Mouse (Mus musculus) R1 (cell line): Measurements from ENCODE around the gene Krtap4-6.
"Not testable (repeated sequence)": the region's sequence is repeated elsewhere in the genome, so short reads cannot be mapped to it uniquely, and the experiment has no call there.

Experiments
- DNase-seq: peaks from one replicate; pipeline ENCODE4 v3.0.0-alpha.2; 2018; ENCODE audit warnings: low read depth, low spot score

Gene Krtap4-6

DNA sequence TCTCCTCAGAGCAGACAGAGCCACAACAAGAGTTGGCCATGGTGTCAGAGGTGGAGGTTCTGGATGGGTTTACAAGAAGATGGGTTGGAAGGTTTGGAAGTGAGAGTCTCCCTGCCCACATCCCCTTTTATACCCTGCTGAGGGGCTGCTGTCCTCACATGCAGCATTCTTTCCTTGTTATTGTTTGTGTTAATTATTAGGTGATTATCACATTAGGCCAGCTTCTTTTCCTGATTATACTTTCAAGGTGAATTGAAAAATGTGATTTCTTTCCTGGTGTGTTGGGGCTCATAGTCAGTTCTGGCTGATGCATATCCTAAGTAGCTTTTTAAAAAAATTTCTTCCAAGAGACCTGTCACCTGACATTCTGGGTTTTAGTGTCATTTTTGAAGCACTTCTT, at the start of gene Krtap4-6:
TSS of gene Krtap4-6 (minus strand) at position 101 of the 400 bp plus-strand sequence.
- DNase-seq = no peak

DNA sequence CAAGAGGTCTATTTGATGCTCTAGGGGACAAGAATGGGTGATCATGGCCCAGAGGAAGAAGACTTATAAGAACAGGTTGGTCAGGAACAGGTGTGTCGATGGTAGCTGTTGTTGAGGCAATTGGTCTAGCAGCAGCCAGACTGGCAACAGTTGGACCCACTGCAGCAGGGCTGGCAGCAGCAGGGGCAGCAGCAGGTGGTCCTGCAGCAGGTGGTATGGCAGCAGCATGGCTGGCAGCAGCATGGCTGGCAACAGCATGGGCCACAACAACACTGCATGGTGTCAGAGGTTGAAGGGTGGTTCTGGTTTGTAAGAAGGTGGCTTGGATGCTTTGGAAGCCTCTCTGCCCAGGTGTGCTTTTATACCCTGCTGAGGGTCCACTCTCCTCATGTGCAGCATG, 24.7 kb upstream of the Krtap4-6 start, which contains the start of gene Gm14190:
TSS of gene Gm14190 (minus strand) at position 278 of the 400 bp plus-strand sequence.
- DNase-seq = no peak

DNA sequence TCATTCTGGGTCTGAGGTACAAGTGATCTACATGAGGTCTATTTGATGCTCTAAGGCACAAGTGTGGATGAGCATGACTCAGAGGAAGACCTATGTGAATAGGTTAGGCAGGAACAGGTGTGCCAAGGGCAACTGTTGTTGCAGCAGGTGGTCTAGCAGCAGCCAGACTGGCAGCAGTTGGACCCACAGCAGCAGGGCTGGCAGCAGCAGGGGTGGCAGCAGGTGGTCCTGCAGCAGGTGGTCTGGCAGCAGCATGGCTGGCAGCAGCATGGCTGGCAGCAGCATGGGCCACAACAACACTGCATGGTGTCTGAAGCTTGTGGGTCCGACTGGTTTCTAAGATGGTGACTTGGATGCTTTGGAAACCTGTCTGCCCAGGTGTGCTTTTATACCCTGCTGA, 19.5 kb upstream of the Krtap4-6 start:
- DNase-seq = not testable (repeated sequence)

DNA sequence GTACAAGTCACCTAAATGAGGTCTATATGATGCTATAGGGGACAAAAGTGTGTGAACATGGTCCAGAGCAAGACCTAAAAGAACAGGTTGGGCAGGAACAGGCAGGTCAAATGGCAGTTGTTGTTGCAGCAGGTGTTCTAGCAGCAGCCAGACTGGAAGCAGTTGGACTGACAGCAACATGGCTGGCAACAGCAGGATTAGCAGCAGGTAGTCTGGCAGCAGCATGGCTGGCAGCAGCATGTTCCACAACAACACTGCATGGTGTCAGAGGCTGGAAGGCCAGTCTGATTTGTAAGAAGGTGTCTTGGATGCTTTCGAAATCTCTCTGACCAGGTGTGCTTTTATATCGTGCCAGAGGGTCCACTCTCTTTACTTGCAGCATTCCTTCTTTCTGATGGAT, 17.7 kb upstream of the Krtap4-6 start:
- no peak for DNase-seq

DNA sequence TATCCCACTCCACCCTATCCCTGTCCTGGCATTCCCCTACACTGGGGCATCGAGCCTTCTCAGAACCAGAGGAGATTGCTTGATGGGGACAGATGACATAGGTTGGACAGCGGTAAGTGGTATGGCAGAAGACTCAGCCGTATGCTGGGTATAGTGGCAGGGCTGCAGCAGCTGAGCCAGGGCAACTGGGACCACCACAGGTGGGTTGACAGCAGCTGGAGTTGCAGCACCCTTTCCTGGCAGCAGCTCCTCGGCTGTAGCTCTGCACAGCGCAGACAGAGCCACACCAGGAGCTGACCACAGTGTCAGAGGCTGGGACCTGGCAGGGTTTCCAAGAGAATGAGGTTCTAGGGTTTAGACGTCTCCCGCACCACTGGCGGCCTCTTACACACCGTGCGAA, 3.0 kb downstream of the Krtap4-6 start:
- no peak for DNase-seq

DNA sequence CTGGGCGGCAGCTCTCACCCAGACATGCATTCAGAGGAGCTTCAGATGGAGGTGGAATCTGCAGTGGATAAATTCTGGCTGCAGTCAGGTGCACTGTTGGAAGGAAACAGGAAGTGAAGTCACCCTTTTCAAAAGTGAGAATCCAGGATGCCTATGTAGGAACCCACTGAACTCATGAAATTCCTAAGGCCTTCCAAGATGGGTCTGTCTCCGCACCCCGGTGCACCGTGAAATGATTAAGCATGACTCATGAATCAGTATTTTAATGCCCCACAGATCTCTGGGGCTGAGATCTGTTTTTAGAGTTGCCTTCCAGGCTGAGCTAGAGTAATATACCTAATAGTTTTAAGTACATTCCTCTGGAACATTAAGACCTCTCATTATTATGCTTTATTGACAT, 6.5 kb downstream of the Krtap4-6 start:
- DNase-seq = peak; percentile 16

DNA sequence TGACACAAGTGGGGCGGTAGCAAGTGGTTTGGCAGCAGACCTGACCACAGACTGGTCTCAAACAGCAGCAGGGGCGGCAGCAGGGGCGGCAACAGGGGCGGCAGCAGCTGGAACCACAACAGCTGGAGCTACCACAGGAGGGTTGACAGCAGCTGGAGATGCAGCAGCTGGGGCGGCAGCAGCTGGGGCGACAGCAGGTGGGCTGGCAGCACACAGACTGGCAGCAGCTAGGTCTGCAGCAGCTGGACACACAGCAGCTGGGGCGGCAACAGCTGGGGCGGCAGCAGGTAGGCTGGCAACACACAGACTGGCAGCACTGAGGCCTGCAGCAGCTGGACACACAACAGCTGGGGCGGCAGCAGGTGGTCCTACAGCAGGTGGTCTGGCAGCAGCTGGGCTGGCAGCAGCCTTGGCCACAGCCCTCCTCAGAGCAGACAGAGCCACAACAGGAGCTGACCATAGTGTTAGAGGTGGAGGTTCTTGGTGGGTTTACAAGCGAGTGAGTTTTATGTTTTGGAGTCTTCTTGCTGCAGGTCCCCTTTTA, 7.2 kb downstream of the Krtap4-6 start, which contains the start of gene Gm11563:
TSS of gene Gm11563 (minus strand) at position 494 of the 544 bp plus-strand sequence.
- DNase-seq = peak; percentile 10

DNA sequence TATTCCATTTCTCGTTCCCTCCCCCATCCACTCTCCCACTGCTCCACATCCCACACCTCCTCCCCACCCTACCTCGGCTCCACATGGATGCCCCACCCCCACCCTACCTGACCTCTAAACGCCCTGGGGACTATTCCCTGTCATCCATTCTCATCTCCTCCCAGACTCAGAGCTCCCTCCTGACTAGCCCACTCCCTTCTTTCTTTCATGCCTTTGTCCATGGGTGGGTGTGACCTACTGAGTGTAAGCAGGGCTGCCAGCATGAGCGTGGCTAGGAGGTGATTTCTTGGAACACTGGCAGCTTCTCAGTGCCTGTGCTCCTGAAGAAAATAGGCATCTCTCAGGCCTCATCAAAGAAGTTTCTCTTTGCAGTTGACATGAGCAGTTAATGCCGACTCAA, 8.7 kb downstream of the Krtap4-6 start:
- DNase-seq = peak; percentile 82

DNA sequence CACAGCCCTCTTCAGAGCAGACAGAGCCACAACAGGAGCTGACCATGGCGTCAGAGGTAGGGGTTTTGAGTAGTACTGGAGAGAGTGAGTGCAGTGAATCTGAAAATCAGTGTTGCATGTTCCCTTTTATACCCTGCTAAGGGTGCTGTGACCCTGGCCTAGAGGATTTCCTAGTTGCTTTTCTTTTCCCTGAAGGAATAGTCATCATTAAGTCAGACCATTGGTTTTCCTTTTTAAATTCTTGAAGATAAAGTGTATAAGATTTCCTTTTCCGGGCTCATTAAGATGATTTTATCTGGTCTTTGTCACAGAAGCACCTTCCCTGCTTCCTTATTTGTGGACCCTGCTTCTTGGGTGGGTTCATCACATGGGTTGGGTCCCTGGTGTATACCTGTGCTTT, 15.6 kb downstream of the Krtap4-6 start, which contains the start of gene Gm11555:
TSS of gene Gm11555 (minus strand) at position 101 of the 400 bp plus-strand sequence.
- no peak for DNase-seq

DNA sequence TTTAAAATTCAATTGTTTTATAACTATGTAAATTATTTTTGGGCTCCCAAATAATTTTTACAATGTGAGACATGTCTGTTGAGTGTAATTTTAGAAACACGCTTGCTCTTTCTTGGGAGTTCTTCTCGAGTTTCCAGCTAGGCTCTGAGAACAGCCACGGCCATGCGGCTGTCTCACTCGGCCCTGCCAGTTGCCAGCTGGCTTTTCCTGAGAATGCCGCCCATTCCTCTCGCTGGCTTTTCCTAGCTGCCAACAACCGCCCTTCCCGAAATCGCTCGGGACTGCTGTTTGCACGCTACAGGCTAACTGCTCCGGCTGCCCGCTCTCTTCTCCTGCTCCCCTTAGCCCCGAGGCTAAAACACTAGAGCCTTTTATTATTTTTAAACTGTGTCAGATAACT, 19.3 kb downstream of the Krtap4-6 start:
- no peak for DNase-seq

DNA sequence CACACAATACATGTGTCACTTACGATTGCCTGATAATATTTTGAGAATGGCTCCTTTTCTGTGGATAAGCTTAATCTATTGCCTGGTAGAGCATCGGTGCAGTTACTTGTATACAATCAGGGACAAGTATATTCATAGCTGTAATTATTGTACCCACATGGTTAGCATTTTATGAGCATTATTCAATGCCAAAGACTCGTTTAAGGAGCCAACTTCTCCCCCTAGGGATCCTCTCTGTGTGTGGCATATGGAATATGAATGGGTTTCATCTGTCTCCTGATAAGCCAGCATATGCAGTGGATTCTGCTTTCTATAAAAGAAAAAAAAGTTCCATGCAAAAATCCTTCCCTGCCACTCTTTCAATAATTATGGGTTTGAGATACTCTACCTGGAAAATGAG, 21.4 kb downstream of the Krtap4-6 start:
- no peak for DNase-seq

DNA sequence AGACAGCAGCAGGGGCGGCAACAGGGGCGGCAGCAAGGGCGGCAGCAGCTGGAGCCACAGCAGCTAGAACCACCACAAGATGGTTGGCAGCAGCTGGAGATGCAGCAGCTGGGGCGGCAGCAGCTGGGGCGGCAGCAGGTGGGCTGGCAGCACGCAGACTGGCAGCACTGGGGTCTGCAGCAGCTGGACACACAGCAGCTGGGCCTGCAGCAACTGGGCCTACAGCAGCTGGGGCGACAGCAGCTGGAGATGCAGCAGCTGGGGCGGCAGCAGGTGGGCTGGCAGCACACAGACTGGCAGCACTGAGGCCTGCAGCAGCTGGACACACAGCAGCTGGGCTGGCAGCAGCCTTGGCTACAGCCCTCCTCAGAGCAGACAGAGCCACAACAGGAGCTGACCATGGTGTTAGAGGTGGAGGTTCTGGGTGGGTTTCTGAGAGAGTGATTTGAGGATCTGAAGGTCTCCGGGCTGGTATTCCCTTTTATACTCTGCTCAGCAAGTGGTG, 22.1 kb downstream of the Krtap4-6 start, which contains the start of gene Krtap4-7:
TSS of gene Krtap4-7 (minus strand) at position 455 of the 505 bp plus-strand sequence.
- not testable (repeated sequence) for DNase-seq

DNA sequence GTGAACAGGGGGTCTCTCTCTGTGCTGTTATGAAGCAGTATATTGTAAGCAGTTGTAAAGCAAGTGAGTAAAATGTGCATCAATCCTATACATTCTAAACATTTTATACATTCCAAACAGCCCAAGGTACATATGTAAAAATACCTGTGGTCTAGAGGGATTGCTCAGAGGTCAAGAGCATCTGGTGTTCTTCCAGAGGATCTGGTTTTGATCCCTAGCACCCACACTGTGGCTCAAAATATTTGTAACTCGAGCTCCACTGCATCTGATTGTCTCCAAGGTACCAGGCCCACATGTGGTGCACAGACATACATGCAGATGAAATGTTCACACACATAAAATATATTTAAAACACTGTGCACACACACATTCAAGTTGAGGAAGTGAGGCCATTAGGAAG, 24.8 kb downstream of the Krtap4-6 start:
- DNase-seq = no peak

DNA sequence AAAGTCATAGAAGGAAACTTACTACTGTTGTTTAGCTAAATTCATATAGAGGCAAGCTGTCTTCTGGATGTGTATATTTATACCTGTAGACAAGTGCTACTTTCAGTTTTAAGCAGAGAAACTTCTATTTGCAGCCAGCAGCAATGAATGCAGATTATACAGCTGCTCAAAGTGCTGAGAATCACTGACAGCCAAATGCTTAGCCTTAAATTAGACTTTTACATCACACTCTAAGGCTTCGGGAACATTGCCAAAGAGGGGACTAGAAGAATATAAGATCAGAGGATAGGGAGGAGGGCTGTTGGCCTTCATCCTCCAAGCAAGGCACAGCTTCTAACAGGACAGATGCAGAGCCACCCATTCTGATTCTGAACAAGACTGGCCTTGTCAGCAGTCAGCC, 28.7 kb downstream of the Krtap4-6 start:
- no peak for DNase-seq

DNA sequence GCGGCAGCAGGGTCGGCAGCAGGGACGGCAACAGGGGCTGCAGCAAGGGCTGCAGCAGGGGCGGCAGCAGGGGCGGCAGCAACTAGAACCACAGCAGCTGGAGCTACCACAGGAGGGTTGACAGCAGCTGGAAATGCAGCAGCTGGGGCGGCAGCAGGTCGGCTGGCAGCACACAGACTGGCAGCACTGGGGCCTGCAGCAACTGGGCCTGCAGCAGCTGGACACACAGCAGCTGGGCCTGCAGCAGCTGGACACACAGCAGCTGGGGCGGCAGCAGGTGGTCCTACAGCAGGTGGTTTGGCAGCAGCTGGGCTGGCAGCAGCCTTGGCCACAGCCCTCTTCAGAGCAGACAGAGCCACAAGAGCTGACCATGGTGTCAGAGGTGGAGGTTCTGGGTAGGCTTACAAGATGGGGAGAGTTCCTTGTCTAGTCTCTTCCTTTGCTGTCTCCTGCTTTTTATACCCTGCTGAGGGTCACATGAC, 31.1 kb downstream of the Krtap4-6 start, which contains the start of gene Krtap4-2:
TSS of gene Krtap4-2 (minus strand) at position 432 of the 482 bp plus-strand sequence.
- no peak for DNase-seq

DNA sequence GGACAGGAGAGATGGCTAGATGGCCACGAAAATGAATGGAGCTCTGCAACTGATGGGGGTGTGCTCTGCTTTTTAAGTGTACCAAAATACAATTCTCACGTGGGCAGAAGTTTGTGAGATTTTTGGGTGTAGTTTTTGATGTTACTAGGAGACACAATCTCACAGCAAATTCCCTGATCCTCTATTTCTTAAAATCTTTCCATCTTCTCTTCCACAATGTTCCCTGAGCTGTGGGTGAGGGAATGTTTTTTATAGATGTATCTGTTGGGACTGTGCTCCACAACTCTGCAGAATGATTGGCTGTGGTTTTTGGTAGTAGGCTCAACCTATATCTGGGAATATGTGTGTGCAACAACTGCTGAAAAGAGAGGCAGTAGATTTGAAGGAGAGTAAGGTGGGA, 32.5 kb downstream of the Krtap4-6 start:
- DNase-seq = no peak

DNA sequence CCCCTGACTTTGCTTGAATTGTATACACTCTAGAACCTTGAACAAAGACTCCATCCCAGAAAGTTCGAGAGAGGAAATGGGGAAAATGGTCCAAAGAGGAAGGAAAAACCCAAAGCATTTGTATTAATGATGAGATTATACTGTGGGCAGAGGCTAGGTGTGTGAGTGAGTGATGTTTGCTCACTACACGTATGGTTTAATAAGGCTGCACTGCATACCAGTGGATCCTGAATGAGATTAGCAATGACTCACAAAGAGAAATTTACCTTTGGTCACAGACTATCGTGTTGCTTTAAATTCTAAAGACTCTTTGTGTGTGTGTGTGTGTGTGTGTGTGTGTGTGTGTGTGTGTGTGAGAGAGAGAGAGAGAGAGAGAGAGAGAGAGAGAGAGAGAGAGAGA, 34.9 kb downstream of the Krtap4-6 start:
- no peak for DNase-seq

DNA sequence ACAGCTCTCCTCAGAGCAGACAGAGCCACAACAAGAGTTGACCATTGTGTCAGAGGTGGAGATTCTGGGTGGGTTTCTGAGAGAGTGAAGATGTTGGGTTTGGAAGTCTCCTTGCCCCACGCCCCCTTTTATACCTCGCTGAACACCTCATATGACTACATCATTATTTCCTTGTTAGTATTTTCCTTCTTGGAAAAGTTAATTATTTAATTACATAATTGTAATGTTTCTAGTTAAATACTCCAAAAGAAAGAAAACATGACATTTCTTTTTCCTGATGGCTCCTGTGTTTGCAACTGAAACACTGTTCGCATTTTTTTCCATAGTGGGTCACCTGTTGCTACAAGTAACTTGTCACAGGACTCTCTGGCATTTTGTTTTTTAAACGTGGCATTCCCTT, 37.6 kb downstream of the Krtap4-6 start, which contains the start of gene Krtap4-1:
TSS of gene Krtap4-1 (minus strand) at position 101 of the 400 bp plus-strand sequence.
- no peak for DNase-seq

DNA sequence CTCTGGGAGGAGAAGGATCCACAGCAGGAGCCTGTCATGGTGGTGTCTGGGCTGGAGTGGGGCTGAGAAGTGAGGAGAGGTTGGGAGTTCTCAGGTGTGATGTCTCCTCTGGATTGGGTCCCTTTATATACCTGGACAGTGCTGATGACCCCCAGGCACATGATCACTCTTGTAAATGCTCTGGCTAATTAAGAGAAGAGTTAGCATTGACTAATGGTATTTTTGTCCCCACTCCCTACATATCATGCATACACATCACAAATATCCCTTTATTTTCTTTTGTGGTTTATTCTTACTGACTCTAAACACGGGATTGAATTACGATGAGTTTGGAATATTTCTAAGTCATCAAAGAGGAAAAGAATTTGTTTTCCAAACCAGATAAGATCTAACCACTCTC, 45.4 kb downstream of the Krtap4-6 start, which contains the start of gene Gm11562:
TSS of gene Gm11562 (minus strand) at position 101 of the 400 bp plus-strand sequence.
- no peak for DNase-seq
